Mouse (Mus musculus): Measurements from ENCODE around the gene Atf6. TPM values are rescaled to one million over a fixed set of nuclear protein-coding genes. Genes with fewer than 3 reads are reported as not detected.

The Atf6 gene
- polyA plus RNA-seq, 1 experiment from 2014 or later = 7.6 TPM

DNA sequence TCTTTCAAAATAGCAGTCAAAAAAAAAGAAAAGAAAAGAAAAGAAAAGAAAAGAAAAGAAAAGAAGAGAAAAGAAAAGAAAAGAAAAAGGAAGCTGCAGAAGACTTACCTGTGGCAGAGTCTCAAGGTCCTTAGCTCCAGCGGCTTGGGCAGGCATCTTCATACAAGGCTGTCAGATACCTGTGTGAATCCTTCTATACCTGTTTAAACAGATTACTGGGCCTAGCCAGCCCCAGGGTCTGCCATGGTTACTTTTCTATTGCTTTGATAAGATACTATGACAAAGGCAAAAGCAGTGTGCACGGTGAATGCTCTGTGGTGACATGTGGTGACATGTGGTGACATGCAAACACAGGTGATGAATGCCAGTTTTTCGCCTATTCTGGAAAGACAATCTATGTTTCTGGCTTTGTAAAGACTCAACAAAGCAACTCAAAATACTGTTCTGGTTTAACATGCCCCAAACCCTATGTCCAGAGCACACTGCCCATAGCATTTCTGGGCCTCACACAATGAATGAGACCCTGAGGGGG is 167.0 kb downstream of the Atf6 start:
- Histone ChIP-seq H3K27me3 (ENCODE audit: control insufficient read depth, insufficient read depth, low read length) (no peaks in the 10 kb centered on the region), H3K4me3 (ENCODE audit: low read depth, low read length) (no peak overlapping the region), H3K9ac (ENCODE audit: low read length) (no peak overlapping the region), H3K9me3 (ENCODE audit: control insufficient read depth, low read length) (no peaks in the 10 kb centered on the region), H3K36me3 (ENCODE audit: control insufficient read depth, insufficient read depth, low read length) (no peaks in the 10 kb centered on the region), H3K4me2 (ENCODE audit: low read depth, severe bottlenecking) (no peak overlapping the region), H3K4me1 (ENCODE audit: control insufficient read depth, insufficient read depth, low read length) (peaks cover 6% of the 10 kb centered on the region; the same call in 1 of the 2 replicates), H3K27ac (replicated peaks; ENCODE audit: low read depth, low read length) (no peak overlapping the region)
- 85% methylated on average over 3 of the region's 3 CpGs for WGBS
- no peak for DNase-seq (ENCODE audit: low spot score)
- no peak for ATAC-seq (ENCODE audit: insufficient number of reproducible peaks, low FRiP score, low TSS enrichment, low read depth)

DNA sequence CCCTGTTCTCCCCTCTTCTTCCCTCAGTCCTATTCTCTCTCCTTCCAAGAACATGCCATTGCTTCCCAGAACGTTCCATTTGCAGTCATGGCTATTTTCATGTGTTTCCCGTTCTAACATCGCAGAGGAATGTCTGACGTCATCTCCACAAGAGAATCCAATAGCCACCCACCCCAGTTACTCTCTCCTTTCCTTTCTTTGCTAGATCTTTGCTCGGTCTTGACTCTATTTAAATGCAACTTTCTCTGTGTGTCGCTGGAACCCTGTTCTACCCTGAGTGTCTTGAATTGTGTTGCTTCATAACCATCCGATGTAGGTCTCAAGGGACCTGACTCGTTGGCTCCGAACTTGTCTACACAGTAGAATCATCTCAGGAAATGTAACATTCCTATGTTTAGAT is 168.0 kb downstream of the Atf6 start:
- Histone ChIP-seq H3K27ac (replicated peaks; ENCODE audit: low read depth, low read length) (no peak overlapping the region), H3K9ac (ENCODE audit: low read length) (no peak overlapping the region), H3K4me2 (ENCODE audit: low read depth, severe bottlenecking) (no peak overlapping the region), H3K4me3 (ENCODE audit: low read depth, low read length) (no peak overlapping the region), H3K9me3 (ENCODE audit: control insufficient read depth, low read length) (no peaks in the 10 kb centered on the region), H3K4me1 (ENCODE audit: control insufficient read depth, insufficient read depth, low read length) (peaks cover 6% of the 10 kb centered on the region; the same call in 1 of the 2 replicates), H3K36me3 (ENCODE audit: control insufficient read depth, insufficient read depth, low read length) (no peaks in the 10 kb centered on the region), H3K27me3 (ENCODE audit: control insufficient read depth, insufficient read depth, low read length) (no peaks in the 10 kb centered on the region)
- ATAC-seq (ENCODE audit: insufficient number of reproducible peaks, low FRiP score, low TSS enrichment, low read depth) = no peak
- WGBS = 88% methylated on average over 9 of the region's 9 CpGs
- DNase-seq (ENCODE audit: low spot score) = no peak

DNA sequence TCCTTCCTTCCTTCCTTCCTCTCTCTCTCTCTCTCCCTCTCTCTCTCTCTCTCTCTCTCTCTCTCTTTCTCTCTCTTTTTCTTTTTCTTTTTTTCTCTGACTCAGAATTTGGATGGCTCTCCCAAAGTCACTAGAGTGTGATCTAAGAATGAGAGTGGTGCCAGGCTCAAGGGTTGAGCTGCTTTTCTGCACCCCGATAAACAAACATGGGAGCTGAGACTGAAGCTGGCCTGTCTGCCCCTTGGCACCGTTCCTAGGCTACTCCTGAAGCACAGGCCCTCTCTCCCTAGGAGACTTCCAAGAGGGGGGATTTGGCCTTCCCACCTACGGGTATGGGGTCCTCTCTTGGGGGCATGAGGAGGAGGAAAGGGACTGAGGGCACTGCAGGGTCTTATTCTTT is 168.8 kb downstream of the Atf6 start:
- peaks cover 6% of the 10 kb centered on the region; the same call in 1 of the 2 replicates for H3K4me1 ChIP-seq (ENCODE audit: control insufficient read depth, insufficient read depth, low read length)
- H3K36me3 ChIP-seq (ENCODE audit: control insufficient read depth, insufficient read depth, low read length) = no peaks in the 10 kb centered on the region
- 80% methylated on average over 3 of the region's 3 CpGs for WGBS
- H3K4me3 ChIP-seq (ENCODE audit: low read depth, low read length) = no peak overlapping the region
- DNase-seq (ENCODE audit: low spot score) (no peak), ATAC-seq (ENCODE audit: insufficient number of reproducible peaks, low FRiP score, low TSS enrichment, low read depth) (no peak)
- H3K9me3 ChIP-seq (ENCODE audit: control insufficient read depth, low read length) = no peaks in the 10 kb centered on the region
- no peak overlapping the region for H3K4me2 ChIP-seq (ENCODE audit: low read depth, severe bottlenecking)
- no peak overlapping the region for H3K27ac ChIP-seq (replicated peaks; ENCODE audit: low read depth, low read length)
- no peak overlapping the region for H3K9ac ChIP-seq (ENCODE audit: low read length)
- H3K27me3 ChIP-seq (ENCODE audit: control insufficient read depth, insufficient read depth, low read length) = no peaks in the 10 kb centered on the region

DNA sequence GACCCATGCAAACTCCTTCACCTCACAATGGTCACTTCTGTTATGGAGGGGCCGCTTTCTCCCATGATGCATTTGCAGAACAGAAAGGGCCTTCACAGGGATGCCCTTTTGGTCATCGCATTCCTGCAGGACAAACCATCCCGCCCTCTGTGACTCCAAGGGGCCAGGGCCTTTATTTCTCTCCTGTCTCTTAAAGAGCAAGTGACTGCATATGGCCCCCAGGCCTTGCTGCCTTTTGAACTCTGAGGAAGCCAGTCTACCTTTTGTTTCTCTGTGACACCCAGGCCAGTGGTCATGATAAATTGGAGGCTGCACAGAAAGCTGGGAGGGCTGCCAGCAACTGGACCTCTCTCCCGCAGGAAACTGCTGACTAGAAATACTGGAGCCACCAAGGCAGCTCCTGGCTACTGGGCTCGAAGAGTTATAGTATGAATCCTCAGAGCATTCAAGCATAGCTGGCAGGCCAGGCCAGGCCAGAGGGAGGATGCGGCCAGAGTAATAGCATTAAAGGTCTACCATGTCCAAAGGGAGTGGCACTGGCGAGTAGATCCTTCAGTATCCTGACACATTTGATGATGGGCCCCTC is 169.7 kb downstream of the Atf6 start:
- H3K9me3 ChIP-seq (ENCODE audit: control insufficient read depth, low read length) = no peaks in the 10 kb centered on the region
- peaks cover 6% of the 10 kb centered on the region; the same call in 1 of the 2 replicates for H3K4me1 ChIP-seq (ENCODE audit: control insufficient read depth, insufficient read depth, low read length)
- no peaks in the 10 kb centered on the region for H3K27me3 ChIP-seq (ENCODE audit: control insufficient read depth, insufficient read depth, low read length)
- 80% methylated on average over 7 of the region's 7 CpGs for WGBS
- no peak for DNase-seq (ENCODE audit: low spot score)
- no peak overlapping the region for H3K4me2 ChIP-seq (ENCODE audit: low read depth, severe bottlenecking)
- H3K27ac ChIP-seq (replicated peaks; ENCODE audit: low read depth, low read length) = no peak overlapping the region
- H3K9ac ChIP-seq (ENCODE audit: low read length) = no peak overlapping the region
- H3K36me3 ChIP-seq (ENCODE audit: control insufficient read depth, insufficient read depth, low read length) = no peaks in the 10 kb centered on the region
- no peak overlapping the region for H3K4me3 ChIP-seq (ENCODE audit: low read depth, low read length)
- ATAC-seq (ENCODE audit: insufficient number of reproducible peaks, low FRiP score, low TSS enrichment, low read depth) = no peak

DNA sequence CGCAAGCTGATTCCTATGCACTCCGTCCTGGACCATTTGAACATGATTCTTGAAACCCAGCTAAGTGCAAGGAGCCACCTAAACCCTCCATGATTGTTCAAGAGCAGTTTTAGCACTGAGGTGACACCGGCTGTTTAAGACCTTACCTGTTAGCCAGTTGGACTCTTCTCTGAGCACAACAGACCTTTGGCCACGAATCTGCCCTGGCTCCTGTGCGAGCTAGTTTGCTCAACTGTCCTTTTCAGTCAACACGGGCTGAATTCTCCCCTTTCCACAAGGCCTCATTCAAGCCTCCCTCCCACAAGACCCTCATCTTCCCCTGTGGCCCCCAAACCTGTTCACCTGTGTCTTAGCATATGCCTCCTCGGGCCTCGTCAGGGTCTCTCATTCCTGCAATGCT is 170.6 kb downstream of the Atf6 start:
- H3K27ac ChIP-seq (replicated peaks; ENCODE audit: low read depth, low read length) = no peak overlapping the region
- no peaks in the 10 kb centered on the region for H3K27me3 ChIP-seq (ENCODE audit: control insufficient read depth, insufficient read depth, low read length)
- no peak overlapping the region for H3K4me3 ChIP-seq (ENCODE audit: low read depth, low read length)
- no peak overlapping the region for H3K4me2 ChIP-seq (ENCODE audit: low read depth, severe bottlenecking)
- H3K36me3 ChIP-seq (ENCODE audit: control insufficient read depth, insufficient read depth, low read length) = no peaks in the 10 kb centered on the region
- no peak for ATAC-seq (ENCODE audit: insufficient number of reproducible peaks, low FRiP score, low TSS enrichment, low read depth)
- WGBS = 96% methylated on average over 8 of the region's 8 CpGs
- peaks cover 6% of the 10 kb centered on the region; the same call in 1 of the 2 replicates for H3K4me1 ChIP-seq (ENCODE audit: control insufficient read depth, insufficient read depth, low read length)
- DNase-seq (ENCODE audit: low spot score) = no peak
- H3K9ac ChIP-seq (ENCODE audit: low read length) = no peak overlapping the region
- no peaks in the 10 kb centered on the region for H3K9me3 ChIP-seq (ENCODE audit: control insufficient read depth, low read length)

DNA sequence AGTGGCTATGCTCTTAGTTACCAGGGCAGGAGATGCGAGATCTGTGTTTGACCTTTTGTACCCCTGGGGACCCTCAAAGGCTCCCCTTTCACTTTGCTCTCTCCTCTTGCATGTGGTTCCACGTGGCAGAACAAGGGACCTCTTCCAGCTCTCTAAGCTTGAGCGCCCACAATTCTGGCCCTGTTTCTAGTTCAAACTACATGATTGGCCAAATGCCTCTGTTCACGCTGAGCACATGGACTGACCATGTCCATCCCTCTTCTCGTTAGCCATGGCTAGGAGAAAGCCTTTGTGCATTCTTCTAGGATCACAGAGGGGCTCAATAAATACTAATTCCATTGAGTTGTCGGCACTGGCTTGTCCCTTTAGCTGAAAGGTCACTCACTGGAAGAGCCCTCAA is 172.2 kb downstream of the Atf6 start:
- H3K9me3 ChIP-seq (ENCODE audit: control insufficient read depth, low read length) = no peaks in the 10 kb centered on the region
- H3K4me1 ChIP-seq (ENCODE audit: control insufficient read depth, insufficient read depth, low read length) = no peaks in the 10 kb centered on the region
- H3K36me3 ChIP-seq (ENCODE audit: control insufficient read depth, insufficient read depth, low read length) = no peaks in the 10 kb centered on the region
- no peak overlapping the region for H3K27ac ChIP-seq (replicated peaks; ENCODE audit: low read depth, low read length)
- no peak overlapping the region for H3K9ac ChIP-seq (ENCODE audit: low read length)
- no peaks in the 10 kb centered on the region for H3K27me3 ChIP-seq (ENCODE audit: control insufficient read depth, insufficient read depth, low read length)
- no peak overlapping the region for H3K4me2 ChIP-seq (ENCODE audit: low read depth, severe bottlenecking)
- DNase-seq (ENCODE audit: low spot score) = no peak
- 79% methylated on average over 6 of the region's 6 CpGs for WGBS
- no peak overlapping the region for H3K4me3 ChIP-seq (ENCODE audit: low read depth, low read length)
- ATAC-seq (ENCODE audit: insufficient number of reproducible peaks, low FRiP score, low TSS enrichment, low read depth) = no peak

DNA sequence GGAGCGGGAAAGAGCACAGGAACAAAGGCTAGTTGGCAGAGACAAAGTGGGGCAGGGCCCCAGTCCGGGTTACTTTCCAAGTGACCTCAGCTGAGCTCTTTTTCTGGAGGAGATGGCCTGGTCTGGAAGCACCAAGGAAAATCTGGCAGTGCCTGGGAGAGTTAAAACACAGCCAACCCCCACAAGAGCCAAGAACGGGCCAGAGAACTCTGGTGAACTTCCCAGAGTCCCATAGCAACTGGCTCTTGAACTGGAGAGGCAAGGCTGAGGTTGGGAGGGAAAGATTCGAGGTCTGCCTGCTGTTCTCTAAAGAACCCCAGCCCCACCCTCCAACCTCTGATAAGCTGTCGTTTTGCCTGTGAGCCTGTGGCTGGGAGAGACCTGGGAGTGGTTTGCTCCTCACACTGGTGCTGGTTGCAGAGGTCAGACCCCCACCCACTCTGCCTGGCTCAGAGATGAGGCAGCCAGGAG is 172.7 kb downstream of the Atf6 start:
- 53% methylated on average over 5 of the region's 5 CpGs for WGBS
- no peaks in the 10 kb centered on the region for H3K36me3 ChIP-seq (ENCODE audit: control insufficient read depth, insufficient read depth, low read length)
- H3K4me3 ChIP-seq (ENCODE audit: low read depth, low read length) = no peak overlapping the region
- no peaks in the 10 kb centered on the region for H3K9me3 ChIP-seq (ENCODE audit: control insufficient read depth, low read length)
- no peak overlapping the region for H3K4me2 ChIP-seq (ENCODE audit: low read depth, severe bottlenecking)
- H3K27ac ChIP-seq (replicated peaks; ENCODE audit: low read depth, low read length) = no peak overlapping the region
- H3K9ac ChIP-seq (ENCODE audit: low read length) = no peak overlapping the region
- ATAC-seq (ENCODE audit: insufficient number of reproducible peaks, low FRiP score, low TSS enrichment, low read depth) (no peak), DNase-seq (ENCODE audit: low spot score) (no peak)
- no peaks in the 10 kb centered on the region for H3K27me3 ChIP-seq (ENCODE audit: control insufficient read depth, insufficient read depth, low read length)
- H3K4me1 ChIP-seq (ENCODE audit: control insufficient read depth, insufficient read depth, low read length) = no peaks in the 10 kb centered on the region

DNA sequence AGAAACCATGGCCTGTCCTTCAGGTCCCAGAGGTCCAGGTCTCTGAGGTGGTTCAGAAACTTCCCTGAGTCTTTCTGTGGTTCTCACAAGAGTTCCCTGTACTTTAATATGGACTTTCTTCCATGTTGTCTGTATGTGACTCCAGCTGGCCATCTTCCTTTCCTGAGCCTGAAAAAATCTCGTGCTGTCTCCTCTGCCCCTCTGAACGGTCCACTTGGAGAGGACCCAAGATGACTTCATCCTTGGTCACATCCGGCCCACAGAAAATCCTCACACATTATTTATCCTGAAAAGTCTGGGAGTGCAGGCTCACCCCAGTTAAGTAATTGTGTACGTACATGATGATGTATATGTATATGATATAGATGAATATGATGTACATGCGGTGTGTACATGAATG is 176.3 kb downstream of the Atf6 start:
- Histone ChIP-seq H3K4me1 (ENCODE audit: control insufficient read depth, insufficient read depth, low read length) (no peaks in the 10 kb centered on the region), H3K9ac (ENCODE audit: low read length) (no peak overlapping the region)
- no peak for ATAC-seq (ENCODE audit: insufficient number of reproducible peaks, low FRiP score, low TSS enrichment, low read depth)

DNA sequence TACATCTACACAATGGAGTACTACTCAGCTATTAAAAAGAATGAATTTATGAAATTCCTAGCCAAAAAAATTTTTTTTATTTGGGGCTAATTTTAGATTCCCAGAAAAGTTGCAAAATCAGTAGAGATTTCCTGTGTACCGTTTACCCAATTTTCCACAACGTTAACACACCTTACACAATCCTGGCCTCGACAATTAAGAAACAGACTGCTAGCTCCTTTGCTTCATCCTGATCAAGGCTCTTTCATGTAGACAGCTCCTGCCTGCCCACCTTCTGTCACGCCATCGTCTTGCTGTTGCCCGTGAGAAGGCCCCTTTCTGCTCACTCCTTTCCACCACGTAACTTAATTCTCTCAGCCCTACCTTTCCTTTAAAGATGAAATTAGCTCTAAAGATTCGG is 177.8 kb downstream of the Atf6 start:
- WGBS = 95% methylated on average over 8 of the region's 8 CpGs
- Histone ChIP-seq H3K9me3 (ENCODE audit: control insufficient read depth, low read length) (no peaks in the 10 kb centered on the region), H3K27me3 (ENCODE audit: control insufficient read depth, insufficient read depth, low read length) (no peaks in the 10 kb centered on the region), H3K4me1 (ENCODE audit: control insufficient read depth, insufficient read depth, low read length) (no peaks in the 10 kb centered on the region), H3K9ac (ENCODE audit: low read length) (no peak overlapping the region), H3K36me3 (ENCODE audit: control insufficient read depth, insufficient read depth, low read length) (no peaks in the 10 kb centered on the region), H3K4me2 (ENCODE audit: low read depth, severe bottlenecking) (no peak overlapping the region), H3K4me3 (ENCODE audit: low read depth, low read length) (no peak overlapping the region), H3K27ac (replicated peaks; ENCODE audit: low read depth, low read length) (no peak overlapping the region)
- ATAC-seq (ENCODE audit: insufficient number of reproducible peaks, low FRiP score, low TSS enrichment, low read depth) (no peak), DNase-seq (ENCODE audit: low spot score) (no peak)

More for the DNA sequence above, 176.3 kb downstream of the Atf6 start:
- Histone ChIP-seq H3K4me3 (ENCODE audit: low read depth, low read length) (no peak overlapping the region), H3K36me3 (ENCODE audit: control insufficient read depth, insufficient read depth, low read length) (no peaks in the 10 kb centered on the region), H3K27ac (replicated peaks; ENCODE audit: low read depth, low read length) (no peak overlapping the region), H3K4me2 (ENCODE audit: low read depth, severe bottlenecking) (no peak overlapping the region), H3K9me3 (ENCODE audit: control insufficient read depth, low read length) (no peaks in the 10 kb centered on the region), H3K27me3 (ENCODE audit: control insufficient read depth, insufficient read depth, low read length) (no peaks in the 10 kb centered on the region)
- WGBS = 90% methylated on average over 5 of the region's 5 CpGs
- DNase-seq (ENCODE audit: low spot score) = no peak

Data from limb, embryonic 11.5 days (tissue).